Mouse (Mus musculus) ES-Bruce4 (cell line): ENCODE results near the gene Cotl1. TPM values are rescaled to one million over a fixed set of nuclear protein-coding genes. Genes with fewer than 3 reads are reported as not detected.

Experiments used
- H3K27ac ChIP-seq: 2 replicates; pipeline ENCODE4 v1.5.1; 2012; ENCODE audit warnings: low read length, inconsistent platforms; ENCODE audit not compliant: insufficient read depth
- H3K27me3 ChIP-seq: 2 replicates; pipeline ENCODE4 v1.6.1; 2012; ENCODE audit warnings: mild to moderate bottlenecking, low read length, inconsistent platforms; ENCODE audit not compliant: control insufficient read depth, poor library complexity, insufficient read depth, severe bottlenecking
- H3K36me3 ChIP-seq: 2 replicates; pipeline ENCODE4 v1.6.1; 2012; ENCODE audit warnings: inconsistent platforms, mild to moderate bottlenecking, low read length, moderate library complexity; ENCODE audit not compliant: control insufficient read depth, poor library complexity, insufficient read depth, severe bottlenecking
- H3K4me1 ChIP-seq: one replicate; pipeline ENCODE4 v1.8.1; 2011; ENCODE audit warnings: low read length; ENCODE audit not compliant: control insufficient read depth, insufficient read depth
- H3K4me3 ChIP-seq: 2 replicates; pipeline ENCODE4 v1.5.1; 2011; ENCODE audit warnings: low read depth, mild to moderate bottlenecking, low read length
- H3K9ac ChIP-seq: 2 replicates; pipeline ENCODE4 v1.6.1; 2012; ENCODE audit warnings: low read depth, mild to moderate bottlenecking, inconsistent platforms; ENCODE audit not compliant: poor library complexity, severe bottlenecking
- H3K9me3 ChIP-seq: replicated peaks from 2 replicates; pipeline ENCODE4 v1.6.1; 2012; ENCODE audit warnings: mild to moderate bottlenecking, low read length, inconsistent platforms; ENCODE audit not compliant: control insufficient read depth, poor library complexity, insufficient read depth, severe bottlenecking
- CTCF ChIP-seq: IDR thresholded peaks from one replicate; pipeline ENCODE4 v1.8.1; 2011; ENCODE audit warnings: low read depth, low read length
- EP300 ChIP-seq: IDR thresholded peaks from 2 replicates; pipeline ENCODE4 v1.6.1; 2011; ENCODE audit warnings: low read depth, low read length; ENCODE audit not compliant: insufficient read depth
- POLR2A ChIP-seq: IDR thresholded peaks from one replicate; pipeline ENCODE4 v1.8.1; 2011; ENCODE audit warnings: low read length; ENCODE audit not compliant: insufficient read depth
- polyA plus RNA-seq: library from polyadenylated mRNA; stranded (reverse); fragments of >200 nt; gene quantifications from 2 replicates; pipeline ENCODE4 v1.2.4, GENCODE M21; 2011; ENCODE audit warnings: low read depth; ENCODE audit not compliant: missing spikeins, insufficient read depth, insufficient read length

The Cotl1 gene
- polyA plus RNA-seq, 1 experiment, result 106 TPM

GRCm38 (mm10) chr8:119794689-119795088 lies 45.7 kb downstream of the Cotl1 start:
- H3K4me1 ChIP-seq, result peaks cover 6% of the 10 kb centered on the region
- no peaks in the 10 kb centered on the region for H3K36me3 ChIP-seq
- no peak overlapping the region for H3K27ac ChIP-seq
- TF ChIP-seq POLR2A, result no peak
- TF ChIP-seq CTCF, result no peak
- no peak for TF ChIP-seq EP300
- H3K9ac ChIP-seq, result no peak overlapping the region
- H3K9me3 ChIP-seq, result no peaks in the 10 kb centered on the region
- H3K4me3 ChIP-seq, result no peak overlapping the region
- no peaks in the 10 kb centered on the region for H3K27me3 ChIP-seq

DNA sequence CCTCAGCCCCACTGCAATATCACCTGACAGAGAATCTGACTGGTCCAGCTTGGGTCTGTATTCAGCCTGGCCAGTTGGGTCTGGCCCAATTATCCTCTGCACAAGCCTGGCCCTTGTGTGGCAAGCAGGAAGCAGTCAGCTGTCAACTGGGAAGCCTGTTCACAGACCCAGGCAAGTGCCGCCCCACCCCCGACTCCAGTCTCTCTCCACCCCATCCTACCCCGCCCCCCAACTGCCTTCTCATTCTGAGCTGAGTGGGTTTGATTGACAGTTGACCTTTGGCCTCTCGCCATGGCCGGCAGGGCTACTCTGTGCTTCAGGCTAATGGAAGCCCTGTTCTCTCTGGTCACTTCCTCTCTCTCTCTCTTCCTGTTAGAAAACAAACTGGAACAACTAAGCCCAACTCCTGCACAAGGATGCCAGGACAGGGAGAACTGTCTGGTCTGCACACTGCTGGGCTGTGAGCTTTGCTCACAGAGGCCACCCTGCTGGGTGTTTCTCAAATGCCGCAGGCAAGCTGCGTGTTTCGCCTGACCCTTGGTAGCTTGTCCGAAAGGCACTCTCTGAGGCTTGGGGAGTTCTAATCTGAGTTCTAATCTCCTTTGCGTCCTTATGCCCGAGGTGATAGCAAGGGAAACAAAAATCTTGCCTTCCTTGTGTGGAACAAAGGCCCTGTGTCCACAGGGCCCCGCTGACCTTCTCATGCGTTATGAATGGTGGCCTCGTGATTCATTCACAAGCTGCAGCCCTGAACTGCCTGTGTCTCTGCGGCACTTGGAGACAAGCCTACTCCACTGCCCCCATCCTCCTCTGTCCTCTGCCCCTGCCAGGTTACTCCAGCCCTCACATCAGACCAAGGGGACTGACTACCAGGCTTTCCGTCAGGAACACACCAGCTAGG lies 48.3 kb downstream of the Cotl1 start:
- H3K36me3 ChIP-seq, result no peaks in the 10 kb centered on the region
- H3K9ac ChIP-seq, result no peak overlapping the region
- no peak overlapping the region for H3K4me3 ChIP-seq
- no peaks in the 10 kb centered on the region for H3K27me3 ChIP-seq
- no peaks in the 10 kb centered on the region for H3K9me3 ChIP-seq
- H3K27ac ChIP-seq, result no peak overlapping the region
- TF ChIP-seq POLR2A (no peak), CTCF (no peak), EP300 (no peak)
- peaks cover 7% of the 10 kb centered on the region for H3K4me1 ChIP-seq

- H3K27me3 ChIP-seq, result no peaks in the 10 kb centered on the region
- no peak overlapping the region for H3K9ac ChIP-seq
- H3K4me1 ChIP-seq, result peaks cover 7% of the 10 kb centered on the region
- H3K9me3 ChIP-seq, result no peaks in the 10 kb centered on the region
- no peaks in the 10 kb centered on the region for H3K36me3 ChIP-seq
- peak overlapping the region; percentile 14; the same call in 1 of the 2 replicates for H3K4me3 ChIP-seq
- no peak overlapping the region for H3K27ac ChIP-seq
- TF ChIP-seq EP300, result no peak
- TF ChIP-seq POLR2A, result no peak
- TF ChIP-seq CTCF, result no peak
These were observed 50.8 kb downstream of the Cotl1 start for GRCm38 (mm10) chr8:119789581-119789980.

GRCm38 (mm10) chr8:119788607-119789381 lies 51.5 kb downstream of the Cotl1 start:
- TF ChIP-seq POLR2A (no peak), EP300 (no peak), CTCF (no peak)
- no peak overlapping the region for H3K27ac ChIP-seq

GRCm38 (mm10) chr8:119787341-119787740 lies 53.0 kb downstream of the Cotl1 start:
- Histone ChIP-seq H3K27ac (no peak overlapping the region), H3K9ac (no peak overlapping the region), H3K9me3 (no peaks in the 10 kb centered on the region), H3K4me3 (no peak overlapping the region), H3K27me3 (no peaks in the 10 kb centered on the region), H3K4me1 (peaks cover 5% of the 10 kb centered on the region), H3K36me3 (no peaks in the 10 kb centered on the region)
- TF ChIP-seq CTCF (no peak), EP300 (no peak), POLR2A (no peak)

More at GRCm38 (mm10) chr8:119788607-119789381, 51.5 kb downstream of the Cotl1 start:
- no peak overlapping the region for H3K4me3 ChIP-seq
- H3K9me3 ChIP-seq, result no peaks in the 10 kb centered on the region
- H3K27me3 ChIP-seq, result no peaks in the 10 kb centered on the region
- no peak overlapping the region for H3K9ac ChIP-seq
- H3K4me1 ChIP-seq, result peaks cover 5% of the 10 kb centered on the region
- no peaks in the 10 kb centered on the region for H3K36me3 ChIP-seq
